Mouse (Mus musculus): ENCODE measurements around the gene Foxo6. TPM values are rescaled to one million over a fixed set of nuclear protein-coding genes. Genes with fewer than 3 reads are reported as not detected.

Gene Foxo6
- polyA plus RNA-seq, 1 experiment: 24.9 TPM

GRCm38 (mm10) chr4:120281011-120281410 is 6.1 kb downstream of the Foxo6 start:
- H3K4me3 ChIP-seq: no peak overlapping the region
- no peak overlapping the region for H3ac ChIP-seq (ENCODE audit: control insufficient read depth, insufficient read length)
- TF ChIP-seq MYOG (IDR thresholded peaks at IDR 0.05; ENCODE audit: control insufficient read depth in 1 of 3, insufficient read depth in 1 of 3, insufficient read length in 2 of 3, low read depth in 2 of 3): peak in 1 of 3 experiments; percentile 57
- TF ChIP-seq MYOD1 (IDR thresholded peaks at IDR 0.05; ENCODE audit: control insufficient read depth in 1 of 3, insufficient read length in 2 of 3, low read depth in 2 of 3): peak in 2 of 3 experiments; percentile 12 to 40
- no peak for TF ChIP-seq CEBPB (IDR thresholded peaks at IDR 0.05; ENCODE audit: insufficient read depth, poor library complexity, severe bottlenecking)
- peaks cover 6% of the 10 kb centered on the region for H3K79me2 ChIP-seq (ENCODE audit: control insufficient read depth, insufficient read depth)
- H3K36me3 ChIP-seq (ENCODE audit: control insufficient read depth, insufficient read depth): no peaks in the 10 kb centered on the region
- H3K4me2 ChIP-seq (ENCODE audit: low read depth): no peak overlapping the region
- H3K27me3 ChIP-seq (ENCODE audit: control insufficient read depth, insufficient read depth, insufficient read length): no peaks in the 10 kb centered on the region

GRCm38 (mm10) chr4:120280432-120280831 is 6.7 kb downstream of the Foxo6 start:
- Histone ChIP-seq H3K4me2 (ENCODE audit: low read depth) (no peak overlapping the region), H3K27me3 (ENCODE audit: control insufficient read depth, insufficient read depth, insufficient read length) (no peaks in the 10 kb centered on the region), H3ac (ENCODE audit: control insufficient read depth, insufficient read length) (no peak overlapping the region), H3K4me3 (no peak overlapping the region), H3K36me3 (ENCODE audit: control insufficient read depth, insufficient read depth) (no peaks in the 10 kb centered on the region), H3K79me2 (ENCODE audit: control insufficient read depth, insufficient read depth) (peaks cover 4% of the 10 kb centered on the region)
- no peak for TF ChIP-seq MYOD1 (IDR thresholded peaks at IDR 0.05; ENCODE audit: control insufficient read depth in 1 of 3, insufficient read length in 2 of 3, low read depth in 2 of 3)
- TF ChIP-seq POLR2A (IDR thresholded peaks at IDR 0.05; ENCODE audit: insufficient read length, low read depth): no peak
- no peak for TF ChIP-seq POLR2AphosphoS2 (IDR thresholded peaks at IDR 0.05; ENCODE audit: insufficient read length, low read depth)
- no peak for TF ChIP-seq MYOG (IDR thresholded peaks at IDR 0.05; ENCODE audit: control insufficient read depth in 1 of 3, insufficient read depth in 1 of 3, insufficient read length in 2 of 3, low read depth in 2 of 3)
- no peak for TF ChIP-seq TCF12 (IDR thresholded peaks at IDR 0.05; ENCODE audit: insufficient read depth, poor library complexity, severe bottlenecking)
- no peak for TF ChIP-seq MAX (IDR thresholded peaks at IDR 0.05; ENCODE audit: low read depth)
- TF ChIP-seq TCF3 (IDR thresholded peaks at IDR 0.05; ENCODE audit: insufficient read length, low read depth): no peak
- TF ChIP-seq E2F4 (IDR thresholded peaks at IDR 0.05; ENCODE audit: insufficient read depth): no peak
- no peak for TF ChIP-seq CEBPB (IDR thresholded peaks at IDR 0.05; ENCODE audit: insufficient read depth, poor library complexity, severe bottlenecking)
- TF ChIP-seq USF1 (IDR thresholded peaks at IDR 0.05; ENCODE audit: low read depth): no peak
- no peak for TF ChIP-seq REST (IDR thresholded peaks at IDR 0.05; ENCODE audit: insufficient read depth, insufficient read length)
- no peak for TF ChIP-seq SRF (IDR thresholded peaks at IDR 0.05; ENCODE audit: control insufficient read depth, insufficient read length, low read depth)

GRCm38 (mm10) chr4:120277255-120277928 is 9.8 kb downstream of the Foxo6 start:
- Histone ChIP-seq H3ac (ENCODE audit: control insufficient read depth, insufficient read length) (no peak overlapping the region), H3K4me2 (ENCODE audit: low read depth) (peak overlapping the region; percentile 65), H3K79me2 (ENCODE audit: control insufficient read depth, insufficient read depth) (no peaks in the 10 kb centered on the region), H3K27me3 (ENCODE audit: control insufficient read depth, insufficient read depth, insufficient read length) (no peaks in the 10 kb centered on the region), H3K4me3 (no peak overlapping the region), H3K36me3 (ENCODE audit: control insufficient read depth, insufficient read depth) (no peaks in the 10 kb centered on the region)
- TF ChIP-seq MYOG (IDR thresholded peaks at IDR 0.05; ENCODE audit: control insufficient read depth in 1 of 3, insufficient read depth in 1 of 3, insufficient read length in 2 of 3, low read depth in 2 of 3): peak; percentile 96 to 99 (median 99)
- TF ChIP-seq POLR2A (IDR thresholded peaks at IDR 0.05; ENCODE audit: insufficient read length, low read depth): no peak
- peak; percentile 90 for TF ChIP-seq TCF12 (IDR thresholded peaks at IDR 0.05; ENCODE audit: insufficient read depth, poor library complexity, severe bottlenecking)
- TF ChIP-seq TCF3 (IDR thresholded peaks at IDR 0.05; ENCODE audit: insufficient read length, low read depth): peak; percentile 82
- TF ChIP-seq MYOD1 (IDR thresholded peaks at IDR 0.05; ENCODE audit: control insufficient read depth in 1 of 3, insufficient read length in 2 of 3, low read depth in 2 of 3): peak; percentile 27 to 97 (median 93)
- no peak for TF ChIP-seq CEBPB (IDR thresholded peaks at IDR 0.05; ENCODE audit: insufficient read depth, poor library complexity, severe bottlenecking)

GRCm38 (mm10) chr4:120275487-120275886 is 11.7 kb downstream of the Foxo6 start:
- peak overlapping the region; percentile 65 for H3K4me2 ChIP-seq (ENCODE audit: low read depth)
- no peaks in the 10 kb centered on the region for H3K79me2 ChIP-seq (ENCODE audit: control insufficient read depth, insufficient read depth)
- H3K36me3 ChIP-seq (ENCODE audit: control insufficient read depth, insufficient read depth): no peaks in the 10 kb centered on the region
- H3ac ChIP-seq (ENCODE audit: control insufficient read depth, insufficient read length): no peak overlapping the region
- no peak for TF ChIP-seq MYOG (IDR thresholded peaks at IDR 0.05; ENCODE audit: control insufficient read depth in 1 of 3, insufficient read depth in 1 of 3, insufficient read length in 2 of 3, low read depth in 2 of 3)
- no peak for TF ChIP-seq CEBPB (IDR thresholded peaks at IDR 0.05; ENCODE audit: insufficient read depth, poor library complexity, severe bottlenecking)
- TF ChIP-seq TCF12 (IDR thresholded peaks at IDR 0.05; ENCODE audit: insufficient read depth, poor library complexity, severe bottlenecking): no peak
- TF ChIP-seq E2F4 (IDR thresholded peaks at IDR 0.05; ENCODE audit: insufficient read depth): no peak
- no peak for TF ChIP-seq TCF3 (IDR thresholded peaks at IDR 0.05; ENCODE audit: insufficient read length, low read depth)
- TF ChIP-seq SRF (IDR thresholded peaks at IDR 0.05; ENCODE audit: control insufficient read depth, insufficient read length, low read depth): no peak
- no peak for TF ChIP-seq POLR2AphosphoS2 (IDR thresholded peaks at IDR 0.05; ENCODE audit: insufficient read length, low read depth)
- no peak for TF ChIP-seq MYOD1 (IDR thresholded peaks at IDR 0.05; ENCODE audit: control insufficient read depth in 1 of 3, insufficient read length in 2 of 3, low read depth in 2 of 3)
- TF ChIP-seq MAX (IDR thresholded peaks at IDR 0.05; ENCODE audit: low read depth): no peak
- TF ChIP-seq REST (IDR thresholded peaks at IDR 0.05; ENCODE audit: insufficient read depth, insufficient read length): no peak
- TF ChIP-seq USF1 (IDR thresholded peaks at IDR 0.05; ENCODE audit: low read depth): no peak
- TF ChIP-seq POLR2A (IDR thresholded peaks at IDR 0.05; ENCODE audit: insufficient read length, low read depth): no peak
- H3K27me3 ChIP-seq (ENCODE audit: control insufficient read depth, insufficient read depth, insufficient read length): no peaks in the 10 kb centered on the region
- H3K4me3 ChIP-seq: no peak overlapping the region

GRCm38 (mm10) chr4:120273594-120273993 is 13.6 kb downstream of the Foxo6 start:
- TF ChIP-seq POLR2AphosphoS2 (IDR thresholded peaks at IDR 0.05; ENCODE audit: insufficient read length, low read depth): no peak
- no peaks in the 10 kb centered on the region for H3K79me2 ChIP-seq (ENCODE audit: control insufficient read depth, insufficient read depth)
- no peaks in the 10 kb centered on the region for H3K36me3 ChIP-seq (ENCODE audit: control insufficient read depth, insufficient read depth)
- no peaks in the 10 kb centered on the region for H3K27me3 ChIP-seq (ENCODE audit: control insufficient read depth, insufficient read depth, insufficient read length)
- H3K4me2 ChIP-seq (ENCODE audit: low read depth): no peak overlapping the region
- no peak overlapping the region for H3ac ChIP-seq (ENCODE audit: control insufficient read depth, insufficient read length)
- H3K4me3 ChIP-seq: no peak overlapping the region
